Mouse (Mus musculus) intestine, embryonic 14.5 days (tissue): ENCODE results near the gene Gm2237. TPM values are rescaled to one million over a fixed set of nuclear protein-coding genes. Genes with fewer than 3 reads are reported as not detected.
"Not testable (repeated sequence)": the region's sequence is repeated elsewhere in the genome, so short reads cannot be mapped to it uniquely, and the experiment has no call there.

Source experiments
- ATAC-seq: fragments of 200-750 bp; cut with Nextera tagmentation; replicated peaks from 2 replicates; pipeline ENCODE4 v1.8.0; 2017; ENCODE audit warnings: low read depth, moderate number of reproducible peaks, moderate TSS enrichment, moderate library complexity; ENCODE audit not compliant: low FRiP score, low TSS enrichment
- DNase-seq: peaks from one replicate; pipeline ENCODE4 v3.0.0-alpha.2; 2018; ENCODE audit warnings: low spot score
- H3K27ac ChIP-seq: fragments of 300-500 bp; sonication (generic); 2 replicates; pipeline ENCODE4 v1.5.1; 2014; ENCODE audit warnings: low read depth, mild to moderate bottlenecking, control low read depth
- H3K27me3 ChIP-seq: fragments of 300-500 bp; sonication (generic); replicated peaks from 2 replicates; pipeline ENCODE4 v1.6.1; 2014; ENCODE audit warnings: low read length, control low read depth; ENCODE audit not compliant: control insufficient read depth, insufficient read depth
- H3K36me3 ChIP-seq: fragments of 300-500 bp; sonication (generic); 2 replicates; pipeline ENCODE4 v1.6.1; 2014; ENCODE audit warnings: low read length, control low read depth; ENCODE audit not compliant: control insufficient read depth, insufficient read depth
- H3K4me1 ChIP-seq: fragments of 300-500 bp; sonication (generic); replicated peaks from 2 replicates; pipeline ENCODE4 v1.6.1; 2014; ENCODE audit warnings: low read length, control low read depth, mixed read lengths; ENCODE audit not compliant: control insufficient read depth, insufficient read depth
- H3K4me2 ChIP-seq: fragments of 300-500 bp; sonication (generic); 2 replicates; pipeline ENCODE4 v1.6.1; 2014; ENCODE audit warnings: low read length
- H3K4me3 ChIP-seq: fragments of 300-500 bp; sonication (generic); 2 replicates; pipeline ENCODE4 v1.5.1; 2014; ENCODE audit warnings: low read depth, low read length, control low read depth, mixed read lengths
- H3K9ac ChIP-seq: fragments of 300-500 bp; sonication (generic); 2 replicates; pipeline ENCODE4 v1.6.1; 2014; ENCODE audit warnings: mild to moderate bottlenecking, low read length
- H3K9me3 ChIP-seq: fragments of 300-500 bp; sonication (generic); 2 replicates; pipeline ENCODE4 v1.6.1; 2016; ENCODE audit warnings: low read length, control low read depth; ENCODE audit not compliant: control insufficient read depth
- WGBS: fragments of 180-500 bp; shearing (Covaris S2); extraction: QIAGEN DNeasy Blood & Tissue Kit; methylation state at CpG from one replicate; pipeline ENCODE4 v1.1.7; 2014; 5-methylcytosine and 5-hydroxymethylcytosine counted together
- polyA plus RNA-seq: library from polyadenylated mRNA; unstranded; fragments of >200 nt; fragmentation: Nextera tagmentation; extraction: Ambion mirVana; gene quantifications from 2 replicates; pipeline ENCODE4 v1.2.1, GENCODE M21; 2014

The Gm2237 gene
- 3.7 and 4.3 TPM in 2 replicates for polyA plus RNA-seq

DNA sequence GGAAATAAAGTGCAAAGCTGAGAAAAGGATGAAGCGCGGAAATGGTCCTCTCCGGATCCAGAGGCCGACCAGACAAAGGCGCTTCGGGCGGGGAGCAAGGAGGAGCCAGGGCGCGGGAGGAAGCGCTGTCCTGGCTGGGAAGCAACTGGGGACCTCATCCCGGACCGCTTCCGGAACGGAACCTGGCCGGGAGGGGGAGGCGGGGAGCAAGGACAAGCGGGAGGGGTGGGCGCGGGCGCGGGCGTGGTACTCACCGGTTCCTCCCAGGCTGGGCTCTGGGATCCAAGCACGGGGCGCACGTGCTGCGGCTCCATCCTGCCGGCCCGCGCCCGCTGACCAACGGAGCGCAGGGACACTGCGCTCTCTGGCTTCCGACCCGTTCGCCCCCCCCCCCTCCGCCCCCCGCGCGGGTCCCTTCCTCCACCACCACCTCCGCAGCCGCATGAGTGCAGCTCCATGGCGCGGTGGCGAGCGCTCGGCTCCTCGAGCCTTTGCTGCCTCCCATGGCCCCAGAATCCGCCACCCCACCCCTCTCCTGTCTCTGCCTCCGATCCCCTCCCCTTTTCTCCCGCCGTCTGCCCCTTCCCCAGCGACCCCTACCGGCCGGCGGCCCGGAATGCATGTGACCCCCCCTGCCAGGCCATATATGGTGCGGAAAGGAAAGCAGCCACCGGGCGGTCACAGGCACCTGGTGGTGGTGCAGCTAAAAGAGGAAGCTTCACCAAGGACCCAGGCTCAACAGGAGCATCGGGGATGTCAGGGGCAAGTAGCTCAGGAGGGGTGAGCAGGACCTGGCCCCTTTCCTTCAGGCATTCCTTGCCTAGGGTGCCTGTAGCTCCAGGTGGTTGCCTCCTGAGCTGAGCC, at the start of gene Gm2237:
Gene Gm2237, minus strand, starts transcription at position 332 of the 864 bp plus-strand sequence.
- not testable (repeated sequence) for ATAC-seq, H3K27ac ChIP-seq, H3K27me3 ChIP-seq, H3K4me1 ChIP-seq, H3K36me3 ChIP-seq, H3K9me3 ChIP-seq
- WGBS: 0% methylated on average over 7 of the region's 62 CpGs
- peak within 1 kb of the TSS; percentile 32; the same call in 1 of the 2 replicates for H3K4me2 ChIP-seq
- peak; percentile 52 for DNase-seq
- H3K9ac ChIP-seq: 0 out of 2 replicates have a peak within 1 kb of the TSS, but pooled peaks have one; percentile 41
- H3K4me3 ChIP-seq: peak within 1 kb of the TSS; percentile 34

DNA sequence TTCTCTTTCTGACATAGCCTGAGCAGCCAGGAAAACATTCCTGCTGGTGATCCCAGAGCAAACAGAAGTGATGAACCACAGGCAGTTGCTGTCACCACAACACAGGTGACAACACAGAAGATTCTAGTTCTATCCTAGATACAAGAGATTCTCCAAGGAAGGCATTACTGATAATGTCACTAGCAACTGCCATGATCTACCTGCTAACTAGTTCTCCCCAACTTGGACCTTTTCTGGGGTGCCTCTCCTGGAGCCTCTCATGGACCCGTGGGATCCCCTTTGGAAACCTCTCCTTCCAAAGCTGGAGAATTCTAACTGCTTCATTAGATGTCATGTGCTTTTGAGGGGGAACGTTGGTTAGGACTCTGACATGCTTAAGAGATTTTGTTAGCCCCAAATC, 17.5 kb upstream of the Gm2237 start, which contains the start of gene Gm5458:
Gene Gm5458, minus strand, starts transcription at position 101 of the 400 bp plus-strand sequence.
- H3K27ac ChIP-seq, H3K4me3 ChIP-seq, H3K4me1 ChIP-seq, ATAC-seq, H3K36me3 ChIP-seq, H3K9ac ChIP-seq, H3K4me2 ChIP-seq, H3K27me3 ChIP-seq, H3K9me3 ChIP-seq, DNase-seq: not testable (repeated sequence)
- 80% methylated on average over 1 of the region's 2 CpGs for WGBS

GRCm38 (mm10) chr14:19549863-19550262, 35.1 kb downstream of the Gm2237 start, which contains the start of gene Gm2244:
TSS of gene Gm2244 (minus strand) at chr14:19549963.
- 89% methylated on average over 1 of the region's 3 CpGs for WGBS

More at GRCm38 (mm10) chr14:19549863-19550262, 35.1 kb downstream of the Gm2237 start, which contains the start of gene Gm2244:
- H3K27me3 ChIP-seq, H3K4me1 ChIP-seq, H3K9ac ChIP-seq, H3K4me2 ChIP-seq, H3K27ac ChIP-seq, DNase-seq, ATAC-seq, H3K36me3 ChIP-seq, H3K4me3 ChIP-seq, H3K9me3 ChIP-seq: not testable (repeated sequence)

Other genes with a start within 250 kb of the Gm2237 start
- not detected in 2 replicates for gene Gm21738, start 166.2 kb downstream of the Gm2237 start, polyA plus RNA-seq
- gene Gm2244, start 35.2 kb downstream of the Gm2237 start, polyA plus RNA-seq: 0.12 and 0.18 TPM in 2 replicates
- gene Gm5458, start 17.4 kb upstream of the Gm2237 start, polyA plus RNA-seq: not detected in 2 replicates
- gene Nid2, start 166.1 kb upstream of the Gm2237 start, polyA plus RNA-seq: 85.2 and 87.2 TPM in 2 replicates
- 213 and 221 TPM in 2 replicates for gene Rtraf, start 238.7 kb upstream of the Gm2237 start, polyA plus RNA-seq